Mouse (Mus musculus): ENCODE data around the gene Pum2. TPM values are rescaled to one million over a fixed set of nuclear protein-coding genes. Genes with fewer than 3 reads are reported as not detected.

The Pum2 gene
- polyA plus RNA-seq, 1 experiment: 34.7 TPM

DNA sequence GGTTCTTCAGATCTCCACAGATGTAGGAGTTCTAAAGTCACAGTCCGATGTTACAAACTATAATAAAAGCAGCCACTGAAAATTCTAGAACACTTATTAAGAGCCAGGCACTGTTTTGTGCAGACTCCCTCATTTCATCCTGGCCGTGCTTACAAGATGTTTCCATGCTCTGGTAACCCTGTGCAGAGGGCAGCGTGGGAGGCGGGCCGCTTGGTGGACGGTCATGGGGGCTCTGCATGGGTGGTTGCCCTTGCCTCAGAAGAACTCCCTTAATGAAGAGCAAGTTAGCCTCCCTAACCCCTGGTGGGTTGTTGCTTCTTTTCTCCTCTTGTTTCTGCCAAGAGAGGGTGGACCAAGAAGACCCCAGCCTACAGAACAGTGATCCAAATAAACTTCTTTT, 85.8 kb downstream of the Pum2 start:
- no peak overlapping the region for H3K27ac ChIP-seq (ENCODE audit: control insufficient read depth, insufficient read depth, low read depth, low read length, poor library complexity)
- WGBS: 83% methylated on average over 6 of the region's 6 CpGs
- no peak for TF ChIP-seq POLR2A (IDR thresholded peaks at IDR 0.05; ENCODE audit: borderline replicate concordance, control insufficient read depth, low read depth, low read length)
- no peak for TF ChIP-seq CTCF (IDR thresholded peaks at IDR 0.05; ENCODE audit: control insufficient read depth, insufficient read depth, low read length)

DNA sequence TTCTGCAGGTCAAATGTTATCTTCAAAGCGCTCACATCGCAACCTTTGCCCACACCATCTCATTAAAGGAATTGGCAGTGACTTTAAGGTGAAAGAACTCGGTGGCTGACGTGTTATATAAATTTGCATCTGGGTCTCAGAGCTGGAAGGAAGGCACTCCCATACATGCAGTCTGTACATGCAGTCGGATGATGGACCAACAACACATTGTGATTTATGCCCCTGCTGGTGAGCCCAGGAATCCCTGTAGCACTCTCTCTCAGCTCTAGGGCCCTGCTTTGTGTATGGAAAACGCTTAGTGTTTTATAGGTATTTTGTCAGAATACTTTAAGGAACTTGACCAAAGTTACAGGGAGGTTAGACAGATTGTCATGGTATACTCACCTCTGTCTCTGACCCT, 86.6 kb downstream of the Pum2 start:
- Histone ChIP-seq H3K4me3 (replicated peaks; ENCODE audit: control insufficient read depth, low read depth, low read length) (no peak overlapping the region), H3K4me1 (ENCODE audit: control insufficient read depth, insufficient read depth, low read length) (no peaks in the 10 kb centered on the region), H3K27ac (ENCODE audit: control insufficient read depth, insufficient read depth, low read depth, low read length, poor library complexity) (no peak overlapping the region)
- TF ChIP-seq POLR2A (IDR thresholded peaks at IDR 0.05; ENCODE audit: borderline replicate concordance, control insufficient read depth, low read depth, low read length) (no peak), CTCF (IDR thresholded peaks at IDR 0.05; ENCODE audit: control insufficient read depth, insufficient read depth, low read length) (no peak)
- WGBS: 82% methylated on average over 6 of the region's 6 CpGs

More for the DNA sequence above, 85.8 kb downstream of the Pum2 start:
- Histone ChIP-seq H3K4me1 (ENCODE audit: control insufficient read depth, insufficient read depth, low read length) (no peaks in the 10 kb centered on the region), H3K4me3 (replicated peaks; ENCODE audit: control insufficient read depth, low read depth, low read length) (no peak overlapping the region)

DNA sequence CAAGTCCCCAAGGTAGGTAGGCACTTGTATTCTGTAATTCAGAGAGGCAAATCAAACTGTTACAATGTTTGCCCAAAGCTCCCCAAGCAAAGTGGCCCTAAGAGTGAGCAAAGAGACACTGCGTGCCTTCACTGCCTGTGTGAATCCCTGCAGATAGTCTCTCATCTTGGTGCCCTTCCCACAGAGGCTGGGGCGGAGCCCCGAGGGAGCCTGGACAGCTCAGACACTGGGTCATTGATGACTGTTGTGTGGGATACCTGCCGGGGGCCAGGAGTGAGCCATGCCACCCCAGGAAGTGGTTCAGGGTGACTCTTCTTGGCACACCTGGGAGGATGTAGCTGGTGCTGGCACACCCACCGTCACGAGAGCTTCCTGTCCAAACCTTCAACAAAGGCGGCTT, 87.1 kb downstream of the Pum2 start:
- 68% methylated on average over 7 of the region's 7 CpGs for WGBS
- Histone ChIP-seq H3K4me1 (ENCODE audit: control insufficient read depth, insufficient read depth, low read length) (no peaks in the 10 kb centered on the region), H3K27ac (ENCODE audit: control insufficient read depth, insufficient read depth, low read depth, low read length, poor library complexity) (no peak overlapping the region), H3K4me3 (replicated peaks; ENCODE audit: control insufficient read depth, low read depth, low read length) (no peak overlapping the region)
- TF ChIP-seq CTCF (IDR thresholded peaks at IDR 0.05; ENCODE audit: control insufficient read depth, insufficient read depth, low read length) (no peak), POLR2A (IDR thresholded peaks at IDR 0.05; ENCODE audit: borderline replicate concordance, control insufficient read depth, low read depth, low read length) (no peak)

DNA sequence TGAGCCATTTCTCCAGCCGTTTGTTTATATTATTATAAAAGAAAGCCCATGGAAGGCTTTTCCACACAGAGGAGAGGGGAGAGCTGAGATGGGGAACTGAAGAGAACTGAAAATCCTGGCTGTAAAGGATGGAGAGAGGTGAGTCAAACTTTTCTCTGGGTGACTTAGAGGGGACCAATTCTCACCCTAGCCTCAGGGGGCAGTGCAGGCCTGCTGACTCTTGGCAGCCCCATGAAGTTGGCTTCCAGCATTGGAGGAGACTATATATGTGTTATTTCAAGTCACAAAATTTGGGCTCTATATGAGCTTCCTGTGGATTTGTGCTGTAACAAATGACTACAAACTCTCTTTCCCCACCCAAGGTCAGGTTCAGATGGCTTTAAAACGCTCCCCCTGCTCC, 88.7 kb downstream of the Pum2 start:
- Histone ChIP-seq H3K4me3 (replicated peaks; ENCODE audit: control insufficient read depth, low read depth, low read length) (no peak overlapping the region), H3K4me1 (ENCODE audit: control insufficient read depth, insufficient read depth, low read length) (no peaks in the 10 kb centered on the region), H3K27ac (ENCODE audit: control insufficient read depth, insufficient read depth, low read depth, low read length, poor library complexity) (no peak overlapping the region)
- 74% methylated on average over 2 of the region's 2 CpGs for WGBS
- TF ChIP-seq CTCF (IDR thresholded peaks at IDR 0.05; ENCODE audit: control insufficient read depth, insufficient read depth, low read length) (peak; percentile 53; the same call in 1 of the 2 replicates), POLR2A (IDR thresholded peaks at IDR 0.05; ENCODE audit: borderline replicate concordance, control insufficient read depth, low read depth, low read length) (no peak)

DNA sequence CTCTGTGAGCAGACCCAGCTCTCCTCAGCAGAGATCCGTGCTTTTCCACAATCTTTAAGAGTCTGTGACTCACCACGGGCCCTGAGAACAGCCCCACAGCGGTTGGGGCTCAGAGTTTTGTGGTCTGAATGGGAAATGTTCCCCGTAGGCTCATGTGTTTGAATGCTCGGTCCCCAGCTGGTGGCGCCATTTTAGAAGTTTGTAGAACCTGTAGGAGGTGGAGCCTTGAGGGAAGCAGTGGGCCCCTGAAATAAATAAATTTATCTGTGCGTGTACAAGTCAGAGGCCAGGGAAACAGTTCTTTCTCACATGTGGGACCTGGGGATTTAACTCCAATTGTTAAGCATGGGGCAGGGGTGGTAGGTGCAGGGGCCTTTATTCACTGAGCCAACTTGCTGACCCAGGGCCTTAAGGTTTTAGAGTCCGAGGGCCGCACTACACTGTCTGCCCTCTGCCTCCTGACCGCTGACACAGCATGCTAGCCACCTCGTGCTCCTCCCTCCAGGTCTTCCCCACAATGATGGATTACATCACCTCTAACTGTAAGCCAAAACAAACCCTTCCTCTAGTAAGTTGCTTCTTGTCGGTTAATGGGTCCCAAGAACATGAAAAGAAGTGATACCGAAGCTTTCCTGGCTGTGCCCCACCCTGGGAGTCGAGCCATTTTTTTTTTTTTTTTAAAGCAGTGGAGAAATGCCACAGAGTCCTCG, 90.4 kb downstream of the Pum2 start:
- Histone ChIP-seq H3K4me1 (ENCODE audit: control insufficient read depth, insufficient read depth, low read length) (no peaks in the 10 kb centered on the region), H3K4me3 (replicated peaks; ENCODE audit: control insufficient read depth, low read depth, low read length) (no peak overlapping the region), H3K27ac (ENCODE audit: control insufficient read depth, insufficient read depth, low read depth, low read length, poor library complexity) (no peak overlapping the region)
- 72% methylated on average over 15 of the region's 15 CpGs for WGBS
- TF ChIP-seq CTCF (IDR thresholded peaks at IDR 0.05; ENCODE audit: control insufficient read depth, insufficient read depth, low read length): no peak
- no peak for TF ChIP-seq POLR2A (IDR thresholded peaks at IDR 0.05; ENCODE audit: borderline replicate concordance, control insufficient read depth, low read depth, low read length)

DNA sequence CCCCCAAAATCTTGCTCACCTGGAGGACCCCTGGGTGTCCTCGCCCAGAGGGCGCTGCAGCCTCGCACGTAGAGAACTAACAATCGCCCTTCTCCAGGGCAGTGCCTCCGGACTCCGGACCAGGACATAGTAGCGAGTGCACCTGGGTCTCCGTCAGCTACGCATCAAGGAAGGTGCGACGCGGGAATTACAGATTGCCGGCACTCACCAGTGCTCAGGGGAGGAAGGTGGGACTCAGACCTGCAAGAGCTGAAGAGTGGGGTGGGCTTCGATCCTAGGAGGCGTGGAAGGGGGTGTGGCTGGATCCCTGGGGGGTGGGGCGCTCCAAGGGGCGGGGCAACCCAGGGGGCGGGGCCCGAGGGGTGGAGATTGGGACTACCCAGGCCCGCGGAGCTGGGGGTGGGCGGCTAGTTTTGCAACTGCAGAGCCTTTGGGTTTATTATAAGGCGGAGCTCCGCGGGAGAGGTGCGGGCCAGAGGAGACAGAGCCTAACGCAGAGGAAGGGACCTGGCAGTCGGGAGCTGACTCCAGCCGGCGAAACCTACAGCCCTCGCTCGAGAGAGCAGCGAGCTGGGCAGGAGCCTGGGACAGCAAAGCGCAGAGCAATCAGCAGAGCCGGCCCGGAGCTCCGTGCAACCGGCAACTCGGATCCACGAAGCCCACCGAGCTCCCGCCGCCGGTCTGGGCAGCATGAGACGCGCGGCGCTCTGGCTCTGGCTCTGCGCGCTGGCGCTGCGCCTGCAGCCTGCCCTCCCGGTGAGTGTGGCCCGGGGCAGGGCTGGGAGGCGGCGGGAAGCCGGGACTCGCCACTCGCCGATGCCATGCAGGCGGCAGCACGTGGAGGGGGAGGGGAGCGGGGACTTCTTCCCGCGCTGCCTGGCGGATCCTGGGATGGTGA, 97.3 kb downstream of the Pum2 start, which contains the start of gene Sdc1:
TSS of gene Sdc1 (plus strand) at position 378 of the 898 bp plus-strand sequence.
- Histone ChIP-seq H3K4me1 (ENCODE audit: control insufficient read depth, insufficient read depth, low read length) (no peaks in the 10 kb centered on the region; the same call in none of the 2 replicates), H3K27ac (ENCODE audit: control insufficient read depth, insufficient read depth, low read depth, low read length, poor library complexity) (peak within 1 kb of the TSS; percentile 27; the same call in 1 of the 2 replicates), H3K4me3 (replicated peaks; ENCODE audit: control insufficient read depth, low read depth, low read length) (peak within 1 kb of the TSS; percentile 74)
- peak; percentile 20; the same call in 1 of the 2 replicates for TF ChIP-seq CTCF (IDR thresholded peaks at IDR 0.05; ENCODE audit: control insufficient read depth, insufficient read depth, low read length)
- TF ChIP-seq POLR2A (IDR thresholded peaks at IDR 0.05; ENCODE audit: borderline replicate concordance, control insufficient read depth, low read depth, low read length): no peak
- WGBS: under 1% methylated on average over 67 of the region's 67 CpGs

DNA sequence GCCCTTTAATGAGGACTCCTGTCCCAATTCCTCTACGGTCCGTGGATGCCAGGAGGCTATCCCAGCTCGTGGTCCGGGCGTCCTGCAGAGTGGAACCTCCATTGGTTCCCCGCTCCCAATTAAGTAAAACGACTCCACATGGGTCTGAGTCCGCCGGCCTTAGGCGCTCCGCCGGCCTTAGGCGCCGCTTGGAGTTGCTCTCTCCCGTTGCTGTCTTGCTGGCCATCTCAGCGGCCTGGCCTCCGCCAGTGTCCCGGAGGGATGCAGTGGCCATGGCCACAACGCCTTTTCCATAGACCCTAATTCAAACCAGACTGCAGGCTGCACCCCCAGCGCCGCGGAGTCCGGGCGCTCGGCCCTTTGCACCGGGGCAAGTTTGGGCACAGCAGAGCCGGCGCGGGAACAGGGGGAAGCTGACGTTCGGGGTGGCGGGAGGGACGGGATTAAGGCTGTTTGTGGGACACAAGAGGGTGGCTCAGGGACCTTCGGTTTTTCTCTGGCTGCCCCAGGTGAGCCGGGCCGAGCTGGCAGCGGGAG, 98.0 kb downstream of the Pum2 start:
- peak overlapping the region; percentile 27; the same call in 1 of the 2 replicates for H3K27ac ChIP-seq (ENCODE audit: control insufficient read depth, insufficient read depth, low read depth, low read length, poor library complexity)
- H3K4me1 ChIP-seq (ENCODE audit: control insufficient read depth, insufficient read depth, low read length): no peaks in the 10 kb centered on the region; the same call in none of the 2 replicates
- 1% methylated on average over 37 of the region's 37 CpGs for WGBS
- H3K4me3 ChIP-seq (replicated peaks; ENCODE audit: control insufficient read depth, low read depth, low read length): peak overlapping the region; percentile 64
- no peak for TF ChIP-seq CTCF (IDR thresholded peaks at IDR 0.05; ENCODE audit: control insufficient read depth, insufficient read depth, low read length)
- TF ChIP-seq POLR2A (IDR thresholded peaks at IDR 0.05; ENCODE audit: borderline replicate concordance, control insufficient read depth, low read depth, low read length): peak; percentile 5; the same call in 1 of the 2 replicates

All from bone marrow, adult 2 months (tissue).